Mouse (Mus musculus) embryonic facial prominence, embryonic 14.5 days (tissue): ENCODE data around the gene Mrap2. TPM values are rescaled to one million over a fixed set of nuclear protein-coding genes. Genes with fewer than 3 reads are reported as not detected.

Experiments
- polyA plus RNA-seq: library from polyadenylated mRNA; unstranded; fragments of >200 nt; fragmentation: Nextera tagmentation; extraction: Ambion mirVana; gene quantifications from 2 replicates; pipeline ENCODE4 v1.2.1, GENCODE M21; 2014

Mrap2 gene
- polyA plus RNA-seq, 1 experiment from 2014 or later: 0.19 TPM

Other genes starting within 250 kb of the Mrap2 start
- gene Ripply2, start 128.8 kb upstream of the Mrap2 start, polyA plus RNA-seq: 0.32 TPM in 1 of 2 replicates, not detected in the other
- 41.5 and 43.2 TPM in 2 replicates for gene Cyb5r4, start 122.3 kb upstream of the Mrap2 start, polyA plus RNA-seq
- 5.9 and 6.3 TPM in 2 replicates for gene Cep162, start 111.2 kb downstream of the Mrap2 start, polyA plus RNA-seq